7 mouse cellular contexts compared by ENCODE assay signal in genomic region chr10:63653571-63653970, GRCm38 (mm10).
"Had no signal": no experiment of that assay in that cellular context is flagged by ENCODE, and none has a peak within 500 bp of the region (broad histone marks: within the 10 kb centered on the region; RNA-seq: fewer than 3 reads in every experiment).

No protein-coding gene starts in this region.

- DNase-seq: kidney, postnatal 25 days; layer of hippocampus, adult 9-11 months; layer of hippocampus, postnatal 36 days; right cerebral cortex, adult 18-20 months; right cerebral cortex, postnatal 25 days; thymus, adult 18-20 months; thymus, postnatal 14 days had no signal
